Mouse (Mus musculus) erythroblast, adult 5-6 weeks (primary cell): ENCODE measurements around the gene Camta1. TPM values are rescaled to one million over a fixed set of nuclear protein-coding genes. Genes with fewer than 3 reads are reported as not detected.

Source experiments
- ATAC-seq: replicated peaks from 2 replicates; pipeline ENCODE4 v1.8.0; 2016; ENCODE audit warnings: moderate number of reproducible peaks, mild to moderate bottlenecking, moderate TSS enrichment, inconsistent platforms; ENCODE audit not compliant: poor library complexity, low FRiP score, severe bottlenecking
- total RNA-seq, 2 experiments: library from RNA; stranded (forward) in 1 of 2; stranded (reverse) in 1 of 2; fragments of 150-400 nt in 1 of 2; fragments of 200-764, 138-1000 nt in 1 of 2; gene quantifications; 2 replicates each; pipeline versions ENCODE4 v1.2.3 to v1.2.4; 2015 to 2017; ENCODE audit warnings: low replicate concordance in 2 of 2

Gene Camta1
- total RNA-seq, 2 experiments from 2014 or later = 11.7 to 25.7 TPM

DNA sequence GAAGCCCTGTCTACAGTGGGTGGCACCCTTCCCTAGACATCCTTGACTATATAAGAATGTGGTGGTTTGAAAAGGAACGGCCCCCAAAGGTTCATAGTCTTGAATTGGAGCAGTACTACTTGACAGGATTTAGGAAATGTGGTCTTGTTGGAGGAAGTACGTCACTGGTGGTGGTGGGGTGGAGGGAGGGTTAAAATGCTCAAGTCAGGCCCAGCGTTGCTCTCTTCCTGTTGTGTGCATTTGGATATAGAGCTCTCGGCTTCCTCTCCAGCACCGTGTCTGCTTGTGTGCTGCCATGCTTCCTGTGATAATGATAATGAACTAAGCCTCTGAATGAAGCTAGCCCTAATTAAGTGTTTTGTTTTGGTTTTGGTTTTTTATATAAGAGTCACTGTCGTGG is 114.0 kb downstream of the Camta1 start:
- ATAC-seq = no peak

DNA sequence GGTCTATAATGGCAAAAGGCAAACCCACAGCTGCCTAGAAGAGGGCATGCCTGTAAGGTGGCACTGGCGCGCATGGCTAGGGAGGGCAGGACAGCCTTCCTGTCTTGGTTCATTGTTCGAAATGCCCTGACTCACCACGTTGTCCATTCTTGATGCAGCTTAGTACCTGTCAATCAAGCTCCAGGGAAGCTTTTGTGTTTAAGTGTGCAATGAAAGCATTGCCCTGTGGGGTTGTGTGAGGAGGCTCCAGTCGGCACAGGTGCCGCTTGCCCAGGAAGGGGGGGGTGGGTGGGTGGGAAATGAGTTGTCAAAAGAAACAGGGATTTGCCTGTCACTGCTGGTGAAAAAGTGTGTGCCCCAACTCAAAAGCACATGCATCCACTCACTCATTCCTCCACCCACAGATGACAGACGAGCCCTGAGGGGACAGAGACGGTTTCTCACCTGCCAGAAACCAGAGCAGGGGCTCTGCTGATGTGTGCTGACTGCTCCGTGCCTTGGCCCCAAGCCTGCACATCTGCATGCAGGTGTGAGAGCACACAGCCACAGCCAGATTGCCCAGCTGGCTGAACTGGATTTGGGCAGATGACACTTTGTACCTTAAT is 115.6 kb downstream of the Camta1 start:
- ATAC-seq = no peak

DNA sequence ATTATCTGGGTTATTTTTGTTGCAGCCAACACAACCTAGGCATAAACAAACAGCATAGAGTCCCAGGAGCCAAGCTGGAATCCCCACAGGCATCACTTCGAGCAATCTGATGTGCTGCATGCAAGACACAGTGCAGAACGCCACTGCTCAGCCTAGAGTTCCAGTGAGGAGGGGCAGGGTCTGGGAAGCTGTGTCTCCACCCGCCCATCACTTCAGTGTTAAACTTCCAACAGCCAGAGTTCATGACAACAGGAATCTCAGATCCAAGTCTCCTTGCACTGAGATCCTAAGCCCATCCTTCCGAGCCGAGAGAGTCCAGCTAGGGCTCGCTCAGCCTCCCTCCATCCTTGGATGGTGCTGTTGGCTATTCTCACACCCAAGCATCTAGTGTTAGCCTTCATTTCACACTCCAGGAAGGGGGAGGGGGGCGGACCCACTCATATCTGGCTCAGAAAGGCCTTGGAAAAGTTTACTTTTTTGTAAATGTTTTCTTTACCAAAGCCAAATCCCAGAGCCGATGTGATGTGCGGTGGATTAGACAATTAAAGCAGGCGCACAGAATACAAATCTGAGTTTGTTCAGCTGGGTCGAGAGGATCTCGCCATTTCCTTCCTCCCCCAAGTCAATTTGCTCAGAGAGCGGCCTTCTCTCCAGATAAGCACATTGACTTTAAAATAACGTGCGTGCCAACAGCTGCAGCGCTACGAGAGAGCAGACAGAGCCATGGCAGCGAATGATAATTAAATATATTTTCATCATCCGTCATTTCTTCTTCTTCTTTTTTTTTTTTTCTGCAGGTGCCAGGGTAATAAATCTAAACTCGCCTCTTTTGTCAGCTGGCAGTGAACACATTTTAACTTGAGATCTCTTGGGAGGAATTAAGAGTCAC is 120.2 kb downstream of the Camta1 start:
- peak; percentile 86 for ATAC-seq

DNA sequence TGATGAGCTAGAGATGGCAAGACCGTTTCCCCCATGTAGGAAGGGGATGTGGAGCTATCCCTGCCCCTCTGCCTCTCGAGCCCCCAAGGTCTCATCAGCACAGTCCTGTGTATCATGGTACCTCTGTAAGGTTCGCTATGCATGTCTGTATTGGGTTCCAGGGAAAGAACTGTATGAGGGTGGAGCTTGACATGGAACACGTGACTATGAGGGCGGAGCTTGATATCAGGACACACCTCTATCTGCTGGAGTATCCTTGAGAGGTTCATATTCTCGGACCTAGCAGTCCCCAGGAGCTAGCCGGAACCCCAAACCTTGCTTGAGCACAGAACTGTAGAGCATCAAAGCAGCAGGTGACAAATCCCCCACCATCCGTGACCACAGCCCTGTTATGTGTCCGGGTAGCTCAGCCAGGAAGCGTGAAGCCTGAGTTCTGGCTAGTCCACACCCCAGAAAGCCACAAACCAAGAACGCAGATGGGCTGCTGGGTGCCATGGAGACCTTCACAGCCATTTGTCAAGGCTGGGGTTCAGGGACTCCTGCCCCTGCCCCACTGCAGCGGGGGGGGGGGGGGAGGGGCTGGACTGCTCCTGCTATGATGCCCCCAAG is 122.2 kb downstream of the Camta1 start:
- peak; percentile 53 for ATAC-seq

DNA sequence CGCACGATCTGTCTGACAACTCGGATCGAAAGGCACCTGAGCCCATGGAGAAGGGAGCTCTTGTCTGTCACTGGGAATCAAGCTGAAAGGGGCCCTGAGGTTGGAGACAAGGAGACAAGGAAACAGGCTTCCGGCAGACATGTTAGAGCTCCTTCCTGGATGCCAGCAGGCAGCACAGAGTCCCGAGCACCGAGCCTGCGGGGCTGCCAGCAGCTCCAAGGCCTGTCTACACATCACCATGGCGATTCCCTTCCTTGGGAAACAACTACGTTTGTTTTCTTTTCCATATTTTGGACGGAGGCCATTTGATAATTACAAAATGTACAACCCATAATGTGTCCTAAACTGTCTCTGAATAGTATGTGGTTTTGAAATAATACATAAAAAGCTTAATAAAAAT is 122.8 kb downstream of the Camta1 start:
- no peak for ATAC-seq

DNA sequence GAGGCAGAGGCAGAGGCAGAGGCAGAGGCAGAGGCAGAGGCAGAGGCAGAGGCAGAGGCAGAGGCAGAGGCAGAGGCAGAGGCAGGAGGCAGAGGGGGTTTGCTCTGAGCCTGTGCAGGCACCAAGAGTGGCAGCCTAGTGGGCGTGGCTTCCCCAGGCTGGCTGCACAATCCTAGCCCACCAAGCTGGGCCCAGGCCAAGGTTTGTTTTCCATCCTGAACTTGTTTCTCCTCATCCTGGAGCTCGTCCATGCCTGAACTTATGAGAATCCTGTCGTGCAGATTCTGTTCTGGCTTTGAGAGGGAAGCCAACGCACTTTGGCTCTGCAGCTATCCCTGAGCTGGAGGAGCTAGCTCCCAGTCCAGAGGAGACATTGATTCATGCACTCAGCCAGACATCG is 123.4 kb downstream of the Camta1 start:
- ATAC-seq = no peak

DNA sequence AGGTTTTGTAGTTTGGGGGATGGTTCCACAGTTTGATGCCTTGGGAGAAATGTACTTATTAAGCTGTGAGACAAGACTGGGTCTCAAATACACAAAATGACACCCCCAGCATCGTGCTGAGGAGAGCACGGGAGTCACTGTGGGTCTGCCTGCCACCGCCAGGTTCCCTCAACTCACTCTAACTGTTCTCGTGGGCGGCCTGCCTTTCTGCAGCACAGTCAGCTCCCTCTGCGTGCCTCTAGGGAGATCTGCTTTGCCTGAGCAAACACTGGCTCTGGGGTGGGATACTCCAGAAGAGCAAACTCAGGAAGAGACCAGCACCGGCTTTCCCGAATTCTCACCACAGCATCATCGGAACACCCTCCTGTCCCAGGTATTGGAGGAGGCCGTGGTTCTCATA is 129.0 kb downstream of the Camta1 start:
- ATAC-seq = no peak

DNA sequence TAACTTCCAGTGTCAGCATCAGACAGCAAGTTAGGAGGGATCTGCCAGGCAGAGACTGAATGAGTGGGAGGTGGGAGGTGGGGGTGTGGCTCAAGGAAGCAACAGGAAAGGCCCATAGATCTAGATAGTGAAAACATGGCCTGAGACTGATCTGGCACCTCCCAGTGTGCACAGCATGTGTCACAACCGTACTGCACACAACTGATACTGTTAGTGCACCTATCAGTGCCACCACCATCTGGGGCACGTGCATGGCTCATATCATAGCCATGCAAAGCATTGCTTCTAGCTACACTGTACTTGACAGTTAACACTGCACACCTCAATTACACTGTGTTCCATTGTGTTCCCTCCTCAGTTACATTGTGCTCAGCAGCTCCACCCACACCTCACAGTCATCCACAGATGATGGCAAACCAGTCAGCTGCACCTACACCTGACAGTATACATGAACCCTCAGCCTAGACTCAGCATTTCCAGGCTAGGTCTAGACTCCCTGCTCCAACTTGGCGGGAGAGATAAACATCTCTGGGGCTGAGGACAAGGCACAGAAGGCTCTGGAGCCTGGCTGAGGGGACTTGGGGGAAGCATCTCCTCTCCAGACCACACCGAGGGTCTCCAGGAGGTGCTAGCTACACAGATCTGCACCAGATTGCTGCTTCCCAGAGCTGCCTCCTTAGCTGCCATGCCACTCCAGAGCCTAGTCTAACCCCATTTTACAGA is 131.5 kb downstream of the Camta1 start:
- peak; percentile 78 for ATAC-seq

DNA sequence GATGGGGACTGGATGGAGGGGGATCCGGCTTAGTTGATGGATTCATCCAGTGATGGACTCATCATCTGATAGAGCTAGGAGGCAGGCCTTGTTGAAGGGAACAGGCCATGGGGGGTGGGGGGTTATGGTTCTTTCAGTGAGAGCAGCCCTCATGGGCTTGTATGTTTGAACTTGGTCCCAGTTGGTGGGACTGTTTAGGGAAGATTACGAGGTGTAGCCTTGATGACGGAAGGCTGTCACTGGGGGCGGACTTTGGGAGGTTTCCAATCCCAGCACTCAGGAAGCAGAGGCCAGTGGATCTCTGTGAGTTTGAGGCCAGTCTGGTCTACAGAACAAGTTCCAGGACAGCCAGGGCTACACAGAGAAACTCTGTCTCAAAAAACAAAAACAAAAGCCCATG is 132.6 kb downstream of the Camta1 start:
- ATAC-seq = peak; percentile 52

DNA sequence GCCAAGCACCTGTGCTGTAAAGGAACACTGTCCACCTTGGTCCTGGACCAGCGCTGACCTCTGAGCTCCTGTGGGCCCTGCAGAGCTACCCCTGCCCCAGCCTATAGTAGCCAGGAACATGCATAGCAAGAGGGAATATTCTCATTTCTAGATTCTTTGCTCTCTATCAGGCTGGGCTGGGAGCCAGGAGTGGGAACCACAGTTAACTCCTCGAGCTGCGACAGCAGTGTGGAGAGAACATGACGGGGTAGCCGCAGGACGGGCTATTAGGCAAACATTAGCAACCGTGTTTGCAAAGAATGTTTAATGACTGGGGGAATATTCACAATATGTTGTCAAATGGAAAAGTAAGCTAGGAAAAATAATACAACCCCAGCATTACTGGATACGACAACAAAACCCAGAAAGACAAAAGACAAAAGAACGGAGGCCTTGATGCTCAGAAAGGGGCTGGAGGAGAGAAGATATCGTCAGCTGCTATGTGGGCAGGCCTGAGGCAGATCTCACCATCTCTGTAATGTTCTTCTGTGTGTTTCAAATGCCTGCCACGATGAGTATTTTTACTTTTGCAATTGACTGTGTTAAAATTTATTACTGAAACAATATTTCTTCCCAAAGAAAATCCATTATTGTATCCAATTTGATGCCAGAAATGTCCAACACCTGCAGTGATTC is 133.1 kb downstream of the Camta1 start:
- no peak for ATAC-seq

DNA sequence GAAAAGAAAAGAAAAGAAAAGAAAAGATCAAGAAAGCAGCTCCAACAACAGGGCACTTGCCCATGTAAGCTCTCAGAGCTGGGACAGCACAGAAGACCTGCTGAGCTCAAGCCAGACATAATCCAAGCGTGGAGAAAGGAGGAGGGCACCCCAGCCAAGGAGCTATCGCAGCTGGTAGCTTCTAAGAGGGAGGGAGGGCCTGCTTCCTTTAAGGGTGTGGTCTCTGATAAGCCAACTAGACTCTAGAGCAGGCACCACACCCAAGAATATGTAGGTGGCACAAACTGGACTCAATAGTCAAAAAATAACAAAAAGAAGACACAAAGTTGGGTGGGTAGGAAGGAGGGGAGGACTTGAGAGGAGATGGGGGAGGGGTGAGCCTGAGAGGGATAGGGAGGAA is 135.3 kb downstream of the Camta1 start:
- peak; percentile 75 for ATAC-seq

DNA sequence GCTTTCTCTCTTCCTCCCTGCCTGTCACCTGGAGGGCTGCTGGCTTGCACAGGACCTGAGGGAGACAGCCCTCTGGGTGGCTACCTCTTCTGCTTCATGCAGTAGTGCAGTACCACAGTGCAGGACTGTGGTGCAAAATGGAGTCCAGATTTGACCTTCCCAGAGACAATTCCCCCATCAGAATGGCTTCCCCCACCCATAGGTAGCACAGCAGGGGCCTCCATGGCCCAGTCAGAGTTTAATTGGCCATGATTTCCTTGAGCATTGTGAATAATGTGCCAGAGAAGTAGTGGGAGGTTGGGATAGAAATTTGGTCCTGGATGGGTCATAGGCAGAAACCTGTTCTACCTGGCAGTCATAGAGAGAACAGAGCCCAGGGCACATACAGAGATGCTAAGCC is 136.8 kb downstream of the Camta1 start:
- ATAC-seq = no peak

DNA sequence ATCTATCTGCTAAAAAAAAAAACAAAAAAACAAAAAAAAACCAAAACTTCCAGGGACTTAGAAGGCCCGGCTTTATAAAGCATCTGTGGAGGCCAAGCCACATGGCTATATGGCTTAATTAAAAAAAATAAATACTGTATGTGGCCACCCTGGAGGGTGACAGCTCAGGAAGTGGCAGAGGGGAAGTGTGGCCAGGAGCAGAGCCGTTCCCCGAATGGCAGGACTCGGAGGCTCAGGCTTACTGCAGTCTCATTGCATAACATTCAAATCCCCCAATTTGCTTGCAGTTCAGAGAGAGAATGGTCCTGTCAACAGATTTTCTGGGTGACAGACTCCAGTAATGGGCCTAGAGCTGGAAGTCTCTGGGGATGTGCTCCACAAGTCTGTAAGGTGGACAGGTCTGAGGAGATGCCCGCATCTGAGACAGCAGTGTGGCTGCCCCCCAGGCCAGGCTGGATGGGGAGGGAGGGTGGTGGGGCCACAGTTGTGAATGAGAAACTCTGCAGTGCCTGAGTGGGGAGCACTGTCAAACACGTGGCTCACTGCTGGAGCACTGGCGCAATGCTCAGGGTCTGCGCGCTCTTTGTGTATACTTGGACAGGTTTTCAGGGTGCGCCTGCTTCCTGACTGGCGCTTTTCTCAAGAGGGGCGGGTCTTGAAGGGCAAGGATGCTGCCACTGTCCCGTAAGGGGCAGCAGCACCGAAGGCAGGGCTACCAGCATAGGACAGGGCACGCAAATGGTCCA is 140.8 kb downstream of the Camta1 start:
- no peak for ATAC-seq

DNA sequence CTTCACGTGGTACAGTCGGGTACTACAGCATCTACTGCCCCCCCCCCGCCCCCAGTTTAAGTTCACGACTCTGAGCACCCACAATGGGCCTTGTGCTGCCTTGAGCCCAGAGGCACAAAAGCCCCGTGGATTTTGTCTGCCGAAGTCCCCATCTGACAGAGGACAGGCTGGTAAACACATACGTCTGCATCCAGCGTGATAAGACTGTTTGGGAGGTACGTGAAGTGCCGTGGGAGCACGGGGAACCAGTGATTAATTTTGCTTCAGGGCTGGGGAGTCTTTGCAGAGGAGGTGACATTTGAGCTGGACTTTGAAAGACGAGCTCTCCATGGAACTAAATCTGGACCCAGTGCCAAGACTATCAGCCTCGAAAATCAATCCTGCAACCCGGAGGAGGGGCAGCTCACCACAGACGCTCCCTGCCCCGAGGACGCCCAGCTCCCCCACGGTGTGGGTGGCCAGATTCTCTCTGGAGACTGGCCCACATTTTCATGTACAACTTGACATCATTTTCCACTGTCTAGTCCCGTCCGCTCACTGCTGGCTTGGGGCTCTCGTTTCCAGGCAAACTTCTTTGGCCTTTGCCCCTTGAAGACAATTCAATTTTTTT is 142.7 kb downstream of the Camta1 start:
- peak; percentile 83 for ATAC-seq

DNA sequence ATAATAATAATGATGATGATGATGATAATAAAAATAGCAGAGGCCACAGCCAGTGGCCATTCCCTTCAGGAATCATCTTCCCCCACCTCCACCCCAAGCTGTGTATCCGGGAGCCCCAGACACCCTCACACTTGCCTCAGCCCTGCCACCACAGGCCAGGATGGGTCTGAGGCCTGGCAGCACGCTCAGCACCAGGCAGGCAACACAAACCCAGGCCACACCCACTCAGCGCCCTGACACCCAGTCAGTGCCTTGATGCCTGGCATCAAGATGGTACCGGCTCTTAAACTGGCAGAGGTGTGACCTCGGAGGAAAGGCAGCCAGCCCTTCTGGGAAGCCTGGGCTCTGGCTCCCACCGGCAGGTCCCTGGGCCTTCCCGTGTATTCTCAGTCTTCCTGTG is 143.8 kb downstream of the Camta1 start:
- ATAC-seq = peak; percentile 82

DNA sequence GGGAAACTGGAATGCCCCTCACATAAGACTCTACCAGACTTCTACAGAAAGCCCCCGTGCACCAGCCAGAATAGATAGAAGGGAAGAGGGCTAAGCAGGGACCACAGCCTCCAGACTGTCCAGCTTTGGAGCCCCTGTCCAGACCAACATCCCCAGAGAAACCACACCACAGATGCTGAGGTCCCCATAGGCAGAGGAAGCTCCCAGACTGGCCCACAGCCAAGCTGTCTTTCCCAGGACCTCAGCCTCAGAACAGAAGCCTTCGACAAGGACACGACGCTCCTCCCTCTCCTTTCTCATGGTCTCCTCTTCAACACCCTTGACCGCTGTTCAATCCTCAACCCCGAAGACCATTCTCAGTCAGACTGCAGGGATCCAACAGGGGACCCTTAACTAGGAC is 148.0 kb downstream of the Camta1 start:
- ATAC-seq = no peak

DNA sequence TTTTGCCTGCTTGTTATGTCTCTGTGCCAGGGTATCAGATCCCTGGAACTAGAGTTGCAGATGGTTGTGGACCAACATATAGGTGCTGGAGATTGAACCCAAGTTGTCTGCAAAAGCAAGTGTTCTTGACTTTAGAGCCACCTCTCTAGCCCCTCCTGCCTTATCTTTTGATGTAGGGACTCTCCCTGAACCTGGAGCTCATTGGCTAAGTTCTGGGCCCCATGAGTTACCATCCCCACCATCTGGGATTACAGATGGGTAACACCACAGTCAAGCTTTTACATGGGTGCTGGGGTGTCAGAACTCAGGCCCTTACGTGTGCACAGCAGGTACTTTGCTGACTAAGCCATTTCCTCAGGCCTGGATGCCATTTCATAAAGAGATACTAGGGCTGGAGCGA is 150.3 kb downstream of the Camta1 start:
- no peak for ATAC-seq

DNA sequence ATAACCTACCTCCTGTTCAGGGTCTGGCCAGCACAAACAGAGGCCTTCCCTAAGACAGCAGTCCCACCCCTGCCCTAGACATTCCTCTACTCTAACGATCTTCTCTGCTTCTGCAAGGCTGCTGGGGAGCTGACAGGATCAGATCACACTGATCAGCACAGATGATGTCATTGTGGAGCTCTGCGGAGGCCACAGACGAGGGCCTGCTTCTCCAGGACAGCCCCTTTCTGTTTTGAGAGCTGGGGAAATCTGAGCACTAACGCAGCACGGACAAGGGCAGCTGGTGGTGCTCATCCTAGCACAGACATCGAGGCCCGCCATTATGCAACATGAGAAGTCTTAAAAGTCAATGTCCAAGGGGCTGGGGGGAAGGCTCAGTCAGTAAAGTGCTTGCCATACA is 151.2 kb downstream of the Camta1 start:
- ATAC-seq = no peak

DNA sequence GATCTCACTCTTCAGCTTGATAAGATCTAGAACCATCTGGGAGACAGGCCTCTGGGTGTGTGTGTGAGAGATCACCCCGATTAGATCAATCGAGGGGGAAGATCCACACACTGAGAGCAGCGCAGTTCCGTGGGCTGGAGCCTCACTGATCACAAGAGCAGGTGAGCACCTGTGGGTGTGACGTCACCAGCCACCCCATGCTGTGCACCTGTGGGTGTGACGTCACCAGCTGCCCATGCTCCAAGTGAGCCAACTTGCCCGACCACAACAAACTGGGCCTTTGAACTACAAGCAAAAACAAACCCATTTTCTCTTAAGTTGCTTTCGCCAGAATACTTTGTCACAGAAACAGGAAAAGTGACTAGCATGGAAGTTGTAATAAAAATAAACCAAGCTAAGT is 152.4 kb downstream of the Camta1 start:
- ATAC-seq = no peak
